13 mouse cellular contexts compared by ENCODE assay signal in genomic region chr17:11988110-11988837, GRCm38 (mm10).
A peak's percentile ranks its signal among the peaks of the same experiment; 100 is the strongest.
DNase-seq lines count a peak whose midpoint lies in the region; ATAC-seq and TF ChIP-seq lines count a peak whose summit lies in the region.
"Had no signal": no experiment of that assay in that cellular context is flagged by ENCODE, and none has a peak within 500 bp of the region (broad histone marks: within the 10 kb centered on the region; RNA-seq: fewer than 3 reads in every experiment).

No protein-coding gene starts in this region.

- TF ChIP-seq CTCF in left cerebral cortex, adult 2 months (IDR thresholded peaks at IDR 0.05), result no peak

- intact Hi-C loops in left cerebral cortex, adult 2 months (cut with DNase I), result no loop called here

- peak; percentile 27 for DNase-seq in embryo, embryonic 10 days (ENCODE audit: low spot score)
- no peak for DNase-seq in embryo, embryonic 11 days
- DNase-seq in lung, postnatal 4 days, result no peak
- peak; percentile 8 for DNase-seq in skeletal muscle tissue, adult 2 months (ENCODE audit: low read depth, low spot score)
- DNase-seq in left cerebral cortex, adult 2 months (ENCODE audit: extremely low spot score in 1 of 2, low spot score in 2 of 2), result no peak
- no peak for DNase-seq in frontal cortex, postnatal 10 days (ENCODE audit: low spot score in 2 of 2)
- DNase-seq: gastrocnemius, postnatal 10 days; retina, postnatal 1 day; thymus, postnatal 14 days had no signal

- no peak overlapping the region for H3K4me3 ChIP-seq in lung, embryonic 15.5 days
- H3K4me3 ChIP-seq in heart, embryonic 16.5 days (ENCODE audit: low read length), result no peak overlapping the region
- no peak overlapping the region for H3K4me3 ChIP-seq in left cerebral cortex, adult 2 months
- H3K4me3 ChIP-seq: hindbrain, embryonic 13.5 days; midbrain, embryonic 10.5 days had no signal

- H3K27ac ChIP-seq in lung, embryonic 15.5 days, result no peak overlapping the region
- no peak overlapping the region for H3K27ac ChIP-seq in heart, embryonic 16.5 days (ENCODE audit: low read length)
- no peak overlapping the region for H3K27ac ChIP-seq in left cerebral cortex, adult 2 months
- H3K27ac ChIP-seq: hindbrain, embryonic 13.5 days; midbrain, embryonic 10.5 days had no signal

- H3K4me1 ChIP-seq in lung, embryonic 15.5 days, result no peaks in the 10 kb centered on the region
- H3K4me1 ChIP-seq in heart, embryonic 16.5 days (ENCODE audit: control insufficient read depth, insufficient read depth, low read length), result no peaks in the 10 kb centered on the region; the same call in 1 of the 2 replicates

- no peak overlapping the region for H3K9ac ChIP-seq in lung, embryonic 15.5 days
- no peak overlapping the region for H3K9ac ChIP-seq in heart, embryonic 16.5 days (ENCODE audit: low read length)
- H3K9ac ChIP-seq: hindbrain, embryonic 13.5 days had no signal

- H3K27me3 ChIP-seq in lung, embryonic 15.5 days, result no peaks in the 10 kb centered on the region
- peaks cover 3% of the 10 kb centered on the region; the same call in 1 of the 2 replicates for H3K27me3 ChIP-seq in heart, embryonic 16.5 days (ENCODE audit: control insufficient read depth, insufficient read depth, low read length)
- H3K27me3 ChIP-seq: hindbrain, embryonic 13.5 days had no signal

- peak; percentile 49; the same call in 1 of the 2 replicates for ATAC-seq in lung, embryonic 15.5 days (ENCODE audit: borderline replicate concordance, extremely low read depth, low FRiP score, low TSS enrichment)
- ATAC-seq in heart, embryonic 16.5 days (replicated peaks; ENCODE audit: extremely low read depth, insufficient read depth, low FRiP score), result peak; percentile 79

- no peaks in the 10 kb centered on the region for H3K9me3 ChIP-seq in lung, embryonic 15.5 days
- H3K9me3 ChIP-seq in heart, embryonic 16.5 days (replicated peaks; ENCODE audit: control insufficient read depth, low read length), result no peaks in the 10 kb centered on the region
- H3K9me3 ChIP-seq: hindbrain, embryonic 13.5 days; midbrain, embryonic 10.5 days had no signal

- 55% methylated on average over 14 of the region's 14 CpGs for WGBS in lung, embryonic 15.5 days
- WGBS in heart, embryonic 16.5 days, result 34% methylated on average over 14 of the region's 14 CpGs

- H3K36me3 ChIP-seq in lung, embryonic 15.5 days, result no peaks in the 10 kb centered on the region
- H3K36me3 ChIP-seq in heart, embryonic 16.5 days (ENCODE audit: control insufficient read depth, insufficient read depth), result no peaks in the 10 kb centered on the region
- H3K36me3 ChIP-seq: hindbrain, embryonic 13.5 days; midbrain, embryonic 10.5 days had no signal

- H3K4me2 ChIP-seq in lung, embryonic 15.5 days, result no peak overlapping the region
- H3K4me2 ChIP-seq in heart, embryonic 16.5 days (ENCODE audit: low read depth, low read length), result peak overlapping the region; percentile 29
- H3K4me2 ChIP-seq: hindbrain, embryonic 13.5 days had no signal

Comparison
In these comparisons a context has a peak if more than half of its experiments do, and no peak if none do; other contexts are left out.
1. DNase-seq: peak in embryo, embryonic 10 days (single experiment) and skeletal muscle tissue, adult 2 months (single experiment); none in embryo, embryonic 11 days (single experiment), lung, postnatal 4 days (0 of 2), left cerebral cortex, adult 2 months (0 of 2) and frontal cortex, postnatal 10 days (0 of 2).